Mouse (Mus musculus): ENCODE measurements around the gene Fam117b. TPM values are rescaled to one million over a fixed set of nuclear protein-coding genes. Genes with fewer than 3 reads are reported as not detected.

The Fam117b gene
- total and polyA plus RNA-seq, 3 experiments = 6.4 to 11.4 (median 8.8) TPM

DNA sequence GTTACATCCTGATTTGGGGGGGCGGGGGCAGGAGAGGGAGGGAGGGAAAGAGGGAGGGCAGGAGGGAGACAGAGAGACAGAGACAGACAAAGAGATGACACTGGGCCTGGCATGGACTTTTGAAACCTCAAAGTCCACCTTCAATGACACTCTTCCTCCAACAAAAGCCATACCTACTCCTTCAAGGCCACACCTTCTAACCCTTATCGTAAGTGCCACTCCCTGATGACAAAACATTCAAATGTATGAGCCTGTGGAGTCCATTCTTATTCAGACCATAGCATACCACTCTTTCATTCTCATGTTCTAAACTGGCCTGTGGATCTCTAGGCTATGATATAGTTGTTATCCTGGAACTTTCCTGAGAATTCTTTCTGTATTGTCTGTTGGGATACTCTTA lies 11.6 kb downstream of the Fam117b start:
- 0 out of 2 replicates have a peak, but pooled peaks cover 2% of the 10 kb centered on the region for H3K79me2 ChIP-seq (replicated peaks; ENCODE audit: control insufficient read depth, extremely low read depth, insufficient read depth, poor library complexity, severe bottlenecking)
- H3K4me1 ChIP-seq (ENCODE audit: control insufficient read depth in 1 of 2, insufficient read depth in 2 of 2) = peaks cover 0 to 4% of the 10 kb centered on the region in 2 experiments; a peak in 1 of 4 replicates
- in situ Hi-C loops (cut with MboI; ENCODE audit: low pct_ligation_motif_present, low pct_unique_long_range_greater_than_20kb, low sequenced_read_pairs) (no loop called here), dilution Hi-C loops (cut with MboI; ENCODE audit: extremely low pct_ligation_motif_present, extremely low pct_unique_long_range_greater_than_20kb, low sequenced_read_pairs) (no loop called here)
- peaks cover 3% of the 10 kb centered on the region for H3K9me3 ChIP-seq (replicated peaks; ENCODE audit: low read length)
- no peak overlapping the region for H3K27ac ChIP-seq (ENCODE audit: insufficient read depth, low read depth)
- no peak overlapping the region for H3K4me3 ChIP-seq (replicated peaks in 1 of 3; ENCODE audit: low read depth in 2 of 3, low read length in 2 of 3, poor library complexity in 1 of 3)
- no peak for DNase-seq (ENCODE audit: extremely low read depth)
- no peak overlapping the region for H3K4me2 ChIP-seq (ENCODE audit: insufficient read depth, low read depth, poor library complexity, severe bottlenecking)
- no peak for TF ChIP-seq E2F4 (IDR thresholded peaks at IDR 0.05; ENCODE audit: insufficient replicate concordance, low read depth, low read length)
- no peak for TF ChIP-seq MAFK (IDR thresholded peaks at IDR 0.05; ENCODE audit: insufficient replicate concordance, low read length)
- no peak for TF ChIP-seq BHLHE40 (IDR thresholded peaks at IDR 0.05; ENCODE audit: low read depth, low read length)
- TF ChIP-seq POLR2AphosphoS2 (IDR thresholded peaks at IDR 0.05; ENCODE audit: low read depth, low read length) = no peak
- no peak for TF ChIP-seq ETS1 (conservative IDR thresholded peaks at IDR 0.05; ENCODE audit: low read depth, low read length)
- no peak for TF ChIP-seq RAD21 (IDR thresholded peaks at IDR 0.05; ENCODE audit: low read depth, low read length)
- TF ChIP-seq PAX5 (IDR thresholded peaks at IDR 0.05; ENCODE audit: low read length) = no peak
- TF ChIP-seq ZMIZ1 (IDR thresholded peaks at IDR 0.05; ENCODE audit: low read depth, low read length) = no peak
- no peak for TF ChIP-seq CTCF (conservative IDR thresholded peaks at IDR 0.05 in 1 of 2, IDR thresholded peaks at IDR 0.05 in 1 of 2; ENCODE audit: low read depth in 2 of 2, low read length in 2 of 2)
- no peak for TF ChIP-seq ZKSCAN1 (IDR thresholded peaks at IDR 0.05; ENCODE audit: borderline replicate concordance, low read depth, low read length)
- TF ChIP-seq UBTF (IDR thresholded peaks at IDR 0.05; ENCODE audit: low read depth, low read length) = no peak
- no peak for TF ChIP-seq NRF1 (IDR thresholded peaks at IDR 0.05; ENCODE audit: low read depth, low read length)
- no peak for TF ChIP-seq SMC3 (IDR thresholded peaks at IDR 0.05; ENCODE audit: low read depth, low read length)
- no peak for TF ChIP-seq IRF4 (IDR thresholded peaks at IDR 0.05; ENCODE audit: low read depth, low read length)
- TF ChIP-seq JUND (conservative IDR thresholded peaks at IDR 0.05; ENCODE audit: low read depth, low read length) = no peak
- TF ChIP-seq RCOR1 (conservative IDR thresholded peaks at IDR 0.05; ENCODE audit: low read depth, low read length) = no peak
- TF ChIP-seq USF2 (conservative IDR thresholded peaks at IDR 0.05; ENCODE audit: low read depth, low read length) = no peak
- peaks cover 0 to 4% of the 10 kb centered on the region in 2 experiments for H3K36me3 ChIP-seq (replicated peaks in 1 of 2; ENCODE audit: control insufficient read depth in 1 of 2, insufficient read depth in 1 of 2, low read length in 1 of 2)
- no peak overlapping the region for H3K9ac ChIP-seq (ENCODE audit: insufficient read depth, low read depth)
- no peaks in the 10 kb centered on the region for H3K27me3 ChIP-seq (replicated peaks)

DNA sequence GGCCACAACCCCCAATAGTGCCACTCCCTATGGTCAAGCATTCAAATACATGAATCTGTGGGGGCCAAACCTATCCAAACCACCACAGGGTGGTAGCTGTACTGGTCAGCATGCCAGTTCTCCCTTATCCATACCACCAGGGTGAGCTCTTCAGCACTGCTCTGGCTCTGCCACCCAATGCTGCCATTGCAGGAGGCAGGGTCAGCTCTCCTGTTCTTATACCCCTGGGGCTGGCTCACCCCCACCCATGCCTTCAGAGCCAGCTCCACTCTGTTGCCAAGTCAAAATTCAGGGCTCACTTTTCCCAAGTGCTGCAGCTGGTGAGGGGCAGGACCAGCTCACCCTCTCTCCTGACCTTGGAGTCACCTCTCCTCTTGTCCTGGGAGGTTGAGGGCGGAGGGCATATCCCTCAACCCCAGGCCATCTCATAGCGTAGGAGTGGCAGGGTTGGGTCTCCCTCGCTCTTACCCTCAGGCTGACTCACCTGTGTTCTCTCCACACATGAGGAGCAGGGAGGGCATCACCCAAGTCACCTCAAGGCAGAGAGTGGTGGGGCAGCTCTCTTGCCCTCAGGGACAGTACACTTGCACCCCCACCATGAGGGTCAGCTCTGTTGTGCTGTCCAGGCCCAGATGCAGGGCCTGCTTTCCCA lies 13.3 kb downstream of the Fam117b start:
- H3K36me3 ChIP-seq (replicated peaks in 1 of 2; ENCODE audit: control insufficient read depth in 1 of 2, insufficient read depth in 1 of 2, low read length in 1 of 2) = peaks cover 0 to 4% of the 10 kb centered on the region in 2 experiments
- no peak overlapping the region for H3K4me2 ChIP-seq (ENCODE audit: insufficient read depth, low read depth, poor library complexity, severe bottlenecking)
- H3K9me3 ChIP-seq (replicated peaks; ENCODE audit: low read length) = peaks cover 3% of the 10 kb centered on the region
- H3K27ac ChIP-seq (ENCODE audit: insufficient read depth, low read depth) = no peak overlapping the region
- dilution Hi-C loops (cut with MboI; ENCODE audit: extremely low pct_ligation_motif_present, extremely low pct_unique_long_range_greater_than_20kb, low sequenced_read_pairs) (no loop called here), in situ Hi-C loops (cut with MboI; ENCODE audit: low pct_ligation_motif_present, low pct_unique_long_range_greater_than_20kb, low sequenced_read_pairs) (no loop called here)
- no peaks in the 10 kb centered on the region for H3K27me3 ChIP-seq (replicated peaks)
- DNase-seq (ENCODE audit: extremely low read depth) = no peak
- no peak overlapping the region for H3K4me3 ChIP-seq (replicated peaks in 1 of 3; ENCODE audit: low read depth in 2 of 3, low read length in 2 of 3, poor library complexity in 1 of 3)
- 0 out of 2 replicates have a peak, but pooled peaks cover 2% of the 10 kb centered on the region for H3K79me2 ChIP-seq (replicated peaks; ENCODE audit: control insufficient read depth, extremely low read depth, insufficient read depth, poor library complexity, severe bottlenecking)
- H3K4me1 ChIP-seq (ENCODE audit: control insufficient read depth in 1 of 2, insufficient read depth in 2 of 2) = peaks cover 0 to 4% of the 10 kb centered on the region in 2 experiments; a peak in 1 of 4 replicates
- no peak overlapping the region for H3K9ac ChIP-seq (ENCODE audit: insufficient read depth, low read depth)
- TF ChIP-seq POLR2A (IDR thresholded peaks at IDR 0.05; ENCODE audit: low read depth, low read length) (no peak), KAT2A (IDR thresholded peaks at IDR 0.05; ENCODE audit: insufficient replicate concordance, low read length) (no peak), E2F4 (IDR thresholded peaks at IDR 0.05; ENCODE audit: insufficient replicate concordance, low read depth, low read length) (no peak), MAFK (IDR thresholded peaks at IDR 0.05; ENCODE audit: insufficient replicate concordance, low read length) (no peak), CHD2 (IDR thresholded peaks at IDR 0.05; ENCODE audit: low read length) (no peak), ETS1 (conservative IDR thresholded peaks at IDR 0.05; ENCODE audit: low read depth, low read length) (no peak), MXI1 (IDR thresholded peaks at IDR 0.05; ENCODE audit: low read depth, low read length) (no peak), RCOR1 (conservative IDR thresholded peaks at IDR 0.05; ENCODE audit: low read depth, low read length) (no peak)
